Mouse (Mus musculus) CH12.LX (cell line): ENCODE results near the gene Ctcf. TPM values are rescaled to one million over a fixed set of nuclear protein-coding genes. Genes with fewer than 3 reads are reported as not detected.

ENCODE experiments used
- DNase-seq: peaks from one replicate; pipeline ENCODE4 v3.0.0-alpha.2; 2013; ENCODE audit errors: extremely low read depth
- H3K27ac ChIP-seq: 2 replicates; pipeline ENCODE4 v1.5.1; 2012; ENCODE audit warnings: low read depth, mild to moderate bottlenecking, control low read depth, moderate library complexity; ENCODE audit not compliant: insufficient read depth
- H3K27me3 ChIP-seq: replicated peaks from 2 replicates; pipeline ENCODE3; 2012; ENCODE audit warnings: inconsistent platforms
- H3K36me3 ChIP-seq, 2 experiments: replicated peaks in 1 of 2; 2 replicates each; pipeline versions ENCODE3 to v1.6.1; 2012; ENCODE audit warnings: inconsistent platforms in 1 of 2, low read length in 1 of 2, mild to moderate bottlenecking in 1 of 2, mixed read lengths in 1 of 2, moderate library complexity in 1 of 2; ENCODE audit not compliant: control insufficient read depth in 1 of 2, insufficient read depth in 1 of 2
- H3K4me1 ChIP-seq, 2 experiments: 2 replicates each; pipeline ENCODE4 v1.6.1; 2012; ENCODE audit warnings: inconsistent platforms in 1 of 2, moderate library complexity in 1 of 2; ENCODE audit not compliant: insufficient read depth in 2 of 2, control insufficient read depth in 1 of 2
- H3K4me2 ChIP-seq: 2 replicates; pipeline ENCODE4 v1.6.1; 2012; ENCODE audit warnings: low read depth, mild to moderate bottlenecking, control low read depth; ENCODE audit not compliant: poor library complexity, insufficient read depth, severe bottlenecking
- H3K4me3 ChIP-seq, 3 experiments: fragments of 150-350 bp in 1 of 3; sonication (generic) in 1 of 3; replicated peaks in 1 of 3; 2 replicates each; pipeline versions ENCODE3 to v1.5.1; 2011 to 2012; ENCODE audit warnings: low read depth in 2 of 3, low read length in 2 of 3, mild to moderate bottlenecking in 2 of 3, moderate library complexity in 2 of 3, control low read depth in 1 of 3, improper control_type of control experiment in 1 of 3, inconsistent platforms in 1 of 3, mixed read lengths in 1 of 3; ENCODE audit not compliant: poor library complexity in 1 of 3
- H3K79me2 ChIP-seq: replicated peaks from 2 replicates; pipeline ENCODE4 v1.6.1; 2012; ENCODE audit warnings: mild to moderate bottlenecking, moderate library complexity; ENCODE audit not compliant: control insufficient read depth, poor library complexity, insufficient read depth, severe bottlenecking; ENCODE audit errors: extremely low read depth
- H3K9ac ChIP-seq: 2 replicates; pipeline ENCODE4 v1.6.1; 2012; ENCODE audit warnings: low read depth, mild to moderate bottlenecking, control low read depth, moderate library complexity; ENCODE audit not compliant: insufficient read depth
- H3K9me3 ChIP-seq: replicated peaks from 2 replicates; pipeline ENCODE3; 2012; ENCODE audit warnings: low read length, inconsistent platforms, mixed read lengths
- BHLHE40 ChIP-seq: IDR thresholded peaks from 2 replicates; pipeline ENCODE4 v1.6.1; 2011; ENCODE audit warnings: mild to moderate bottlenecking, low read depth, low read length, improper control_type of control experiment
- CTCF ChIP-seq, 2 experiments: IDR thresholded peaks in 1 of 2; conservative IDR thresholded peaks in 1 of 2; 2 replicates each; pipeline ENCODE4 v1.5.1; 2011 to 2012; ENCODE audit warnings: low read depth in 2 of 2, low read length in 2 of 2, improper control_type of control experiment in 1 of 2, inconsistent platforms in 1 of 2, mild to moderate bottlenecking in 1 of 2, moderate library complexity in 1 of 2
- E2F4 ChIP-seq: IDR thresholded peaks from 2 replicates; pipeline ENCODE4 v1.6.1; 2011; ENCODE audit warnings: low read depth, low read length, improper control_type of control experiment; ENCODE audit not compliant: insufficient replicate concordance
- ELF1 ChIP-seq: IDR thresholded peaks from 2 replicates; pipeline ENCODE4 v1.6.1; 2014; ENCODE audit warnings: low read depth, mild to moderate bottlenecking, inconsistent platforms, low read length, improper control_type of control experiment
- EP300 ChIP-seq: IDR thresholded peaks from 2 replicates; pipeline ENCODE4 v1.6.1; 2011; ENCODE audit warnings: low read length, improper control_type of control experiment
- GABPA ChIP-seq: IDR thresholded peaks from 2 replicates; pipeline ENCODE4 v1.6.1; 2012; ENCODE audit warnings: low read depth, low read length, improper control_type of control experiment, inconsistent platforms; ENCODE audit not compliant: insufficient replicate concordance
- HCFC1 ChIP-seq: IDR thresholded peaks from 2 replicates; pipeline ENCODE4 v1.6.1; 2012; ENCODE audit warnings: low read depth, mild to moderate bottlenecking, inconsistent platforms, low read length, improper control_type of control experiment
- IRF4 ChIP-seq: IDR thresholded peaks from 2 replicates; pipeline ENCODE4 v1.6.1; 2014; ENCODE audit warnings: low read depth, mild to moderate bottlenecking, inconsistent platforms, low read length, improper control_type of control experiment
- JUND ChIP-seq: conservative IDR thresholded peaks from 2 replicates; pipeline ENCODE4 v1.6.1; 2011; ENCODE audit warnings: low read depth, low read length, improper control_type of control experiment
- KAT2A ChIP-seq: IDR thresholded peaks from 2 replicates; pipeline ENCODE4 v1.6.1; 2012; ENCODE audit warnings: low read length, improper control_type of control experiment, inconsistent platforms; ENCODE audit not compliant: insufficient replicate concordance
- MAFK ChIP-seq: IDR thresholded peaks from 2 replicates; pipeline ENCODE4 v1.6.1; 2011; ENCODE audit warnings: low read length, improper control_type of control experiment; ENCODE audit not compliant: insufficient replicate concordance
- MAZ ChIP-seq: IDR thresholded peaks from 2 replicates; pipeline ENCODE4 v1.6.1; 2012; ENCODE audit warnings: low read depth, mild to moderate bottlenecking, inconsistent platforms, low read length, improper control_type of control experiment, moderate library complexity
- MEF2A ChIP-seq: IDR thresholded peaks from 2 replicates; pipeline ENCODE4 v1.6.1; 2014; ENCODE audit warnings: low read depth, mild to moderate bottlenecking, inconsistent platforms, low read length, improper control_type of control experiment, borderline replicate concordance
- MXI1 ChIP-seq: IDR thresholded peaks from 2 replicates; pipeline ENCODE4 v1.6.1; 2011; ENCODE audit warnings: mild to moderate bottlenecking, low read depth, low read length, improper control_type of control experiment
- MYC ChIP-seq: IDR thresholded peaks from 2 replicates; pipeline ENCODE4 v1.6.1; 2011; ENCODE audit warnings: low read depth, mild to moderate bottlenecking, improper control_type of control experiment, low read length
- PAX5 ChIP-seq: IDR thresholded peaks from 2 replicates; pipeline ENCODE4 v1.6.1; 2012; ENCODE audit warnings: low read length, inconsistent platforms, mixed read lengths
- POLR2A ChIP-seq: IDR thresholded peaks from 2 replicates; pipeline ENCODE4 v1.6.1; 2011; ENCODE audit warnings: low read depth, mild to moderate bottlenecking, improper control_type of control experiment, low read length
- POLR2AphosphoS2 ChIP-seq: IDR thresholded peaks from 2 replicates; pipeline ENCODE4 v1.6.1; 2011; ENCODE audit warnings: low read depth, low read length, improper control_type of control experiment
- RAD21 ChIP-seq: IDR thresholded peaks from 2 replicates; pipeline ENCODE4 v1.6.1; 2011; ENCODE audit warnings: low read depth, mild to moderate bottlenecking, low read length, improper control_type of control experiment, moderate library complexity
- SMC3 ChIP-seq: IDR thresholded peaks from 2 replicates; pipeline ENCODE4 v1.6.1; 2011; ENCODE audit warnings: low read depth, low read length, improper control_type of control experiment
- TBP ChIP-seq: conservative IDR thresholded peaks from 2 replicates; pipeline ENCODE4 v1.6.1; 2011; ENCODE audit warnings: low read depth, low read length, improper control_type of control experiment
- TCF12 ChIP-seq: IDR thresholded peaks from 2 replicates; pipeline ENCODE4 v1.6.1; 2014; ENCODE audit warnings: low read depth, mild to moderate bottlenecking, inconsistent platforms, low read length, improper control_type of control experiment
- USF1 ChIP-seq: IDR thresholded peaks from 2 replicates; pipeline ENCODE4 v1.6.1; 2014; ENCODE audit warnings: low read depth, mild to moderate bottlenecking, inconsistent platforms, low read length, improper control_type of control experiment
- USF2 ChIP-seq: conservative IDR thresholded peaks from 2 replicates; pipeline ENCODE4 v1.6.1; 2011; ENCODE audit warnings: low read depth, low read length, improper control_type of control experiment
- ZKSCAN1 ChIP-seq: IDR thresholded peaks from 2 replicates; pipeline ENCODE4 v1.6.1; 2012; ENCODE audit warnings: low read depth, inconsistent platforms, low read length, improper control_type of control experiment, borderline replicate concordance
- ZMIZ1 ChIP-seq: IDR thresholded peaks from 2 replicates; pipeline ENCODE4 v1.6.1; 2012; ENCODE audit warnings: low read depth, mild to moderate bottlenecking, inconsistent platforms, low read length, improper control_type of control experiment
- ZNF384 ChIP-seq: IDR thresholded peaks from 2 replicates; pipeline ENCODE4 v1.6.1; 2012; ENCODE audit warnings: low read depth, low read length, improper control_type of control experiment, inconsistent platforms
- dilution Hi-C: fragments of 300-500 bp; cut with MboI; formaldehyde crosslinking; loops from 2 replicates; pipeline ENCODE4 v1.14.3; 2020; ENCODE audit warnings: low sequenced_read_pairs; ENCODE audit not compliant: extremely low pct_unique_long_range_greater_than_20kb, extremely low pct_ligation_motif_present
- in situ Hi-C: fragments of 300-500 bp; cut with MboI; formaldehyde crosslinking; loops from 3 replicates; pipeline ENCODE4 v1.14.3; 2019; ENCODE audit warnings: low sequenced_read_pairs, low pct_ligation_motif_present, low pct_unique_long_range_greater_than_20kb, mixed read lengths
- polyA plus RNA-seq: library from polyadenylated mRNA; unstranded; fragments of >175 nt; gene quantifications from 2 replicates; pipeline ENCODE4 v1.2.1, GENCODE M21; 2012; ENCODE audit warnings: low read depth; ENCODE audit not compliant: insufficient read length
- total RNA-seq, 2 experiments: library from RNA; depleted of rRNA; stranded (reverse); fragments of 300-350 nt in 1 of 2; fragments of >200 nt in 1 of 2; gene quantifications; 2 replicates each; pipeline ENCODE4 v1.2.3; 2012 to 2014

The Ctcf gene
- total and polyA plus RNA-seq, 3 experiments: 42.3 to 97.9 (median 52.4) TPM

GRCm38 (mm10) chr8:105706426-105706825, 70.1 kb downstream of the Ctcf start:
- peak overlapping the region; percentile 66 for H3K4me2 ChIP-seq
- DNase-seq: no peak
- dilution Hi-C loops: no loop called here
- in situ Hi-C loops: loop anchor here (25.0 kb wide), 1 partner anchor 331 kb away; no protein-coding TSS in a partner anchor
- no peak for TF ChIP-seq HCFC1
- TF ChIP-seq MYC: no peak
- no peak for TF ChIP-seq SMC3
- TF ChIP-seq PAX5: no peak
- TF ChIP-seq KAT2A: no peak
- no peak for TF ChIP-seq IRF4
- no peak for TF ChIP-seq POLR2A
- no peak for TF ChIP-seq EP300
- TF ChIP-seq POLR2AphosphoS2: no peak
- no peak for TF ChIP-seq TCF12
- no peak for TF ChIP-seq GABPA
- TF ChIP-seq JUND: no peak
- no peak for TF ChIP-seq CTCF (conservative IDR thresholded peaks at IDR 0.05 in 1 of 2, IDR thresholded peaks at IDR 0.05 in 1 of 2; ENCODE audit: low read depth in 2 of 2, low read length in 2 of 2)
- no peak for TF ChIP-seq MAZ
- no peak for TF ChIP-seq USF2
- no peak for TF ChIP-seq MEF2A
- TF ChIP-seq, all 38 proteins: peak for 0
- peak overlapping the region in 2 of 3 experiments; percentile 12 to 28 for H3K4me3 ChIP-seq
- peaks cover 6 to 33% of the 10 kb centered on the region in 2 experiments for H3K4me1 ChIP-seq
- H3K9ac ChIP-seq: 0 out of 2 replicates have a peak overlapping the region, but pooled peaks have one; percentile 74
- no peaks in the 10 kb centered on the region; the same call in 1 of the 2 replicates for H3K79me2 ChIP-seq
- H3K9me3 ChIP-seq: no peaks in the 10 kb centered on the region
- H3K27me3 ChIP-seq: no peaks in the 10 kb centered on the region
- no peak overlapping the region for H3K27ac ChIP-seq
- peaks cover 21 to 36% of the 10 kb centered on the region in 2 experiments for H3K36me3 ChIP-seq

GRCm38 (mm10) chr8:105707498-105708403, 71.4 kb downstream of the Ctcf start, which contains the start of the genes 4933405L10Rik and Enkd1:
Gene 4933405L10Rik, plus strand, starts transcription at chr8:105707655.
Gene Enkd1, minus strand, starts transcription at chr8:105708210.
- H3K9ac ChIP-seq: peak within 1 kb of the TSS; percentile 74
- peaks cover 6 to 24% of the 10 kb centered on the region in 2 experiments for H3K4me1 ChIP-seq
- H3K36me3 ChIP-seq: peaks cover 18 to 26% of the 10 kb centered on the region in 2 experiments
- H3K79me2 ChIP-seq: no peaks in the 10 kb centered on the region; the same call in 1 of the 2 replicates
- DNase-seq: peak; percentile 94
- H3K27ac ChIP-seq: no peak within 1 kb of the TSS
- peak within 1 kb of the TSS; percentile 67 to 84 (median 81) for H3K4me3 ChIP-seq
- H3K9me3 ChIP-seq: no peaks in the 10 kb centered on the region
- no peaks in the 10 kb centered on the region for H3K27me3 ChIP-seq
- in situ Hi-C loops: loop anchor here (25.0 kb wide), 1 partner anchor 330 kb away; no protein-coding TSS in a partner anchor
- peak within 1 kb of the TSS; percentile 66 for H3K4me2 ChIP-seq
- dilution Hi-C loops: no loop called here
- TF ChIP-seq KAT2A (peak; percentile 99), ZMIZ1 (peak; percentile 41; the same call in 1 of the 2 replicates), E2F4 (peak; percentile 97; the same call in 1 of the 2 replicates), MAFK (no peak), HCFC1 (peak; percentile 99), SMC3 (no peak), MAZ (peak; percentile 64; the same call in 1 of the 2 replicates), ELF1 (peak; percentile 78), USF1 (peak; percentile 32; the same call in 1 of the 2 replicates), POLR2A (peak; percentile 43; the same call in 1 of the 2 replicates), CTCF (conservative IDR thresholded peaks at IDR 0.05 in 1 of 2, IDR thresholded peaks at IDR 0.05 in 1 of 2; ENCODE audit: low read depth in 2 of 2, low read length in 2 of 2) (no peak), ZNF384 (no peak), TCF12 (peak; percentile 57; the same call in 1 of the 2 replicates), ZKSCAN1 (no peak), TBP (no peak), USF2 (no peak), MYC (no peak), MXI1 (peak; percentile 95), GABPA (peak; percentile 78; the same call in 1 of the 2 replicates), RAD21 (no peak), BHLHE40 (peak; percentile 39), PAX5 (no peak)
